Mouse (Mus musculus) forebrain, embryonic 15.5 days (tissue): ENCODE results near the gene Ptger4. TPM values are rescaled to one million over a fixed set of nuclear protein-coding genes. Genes with fewer than 3 reads are reported as not detected.
"Not testable (repeated sequence)": the region's sequence is repeated elsewhere in the genome, so short reads cannot be mapped to it uniquely, and the experiment has no call there.

Source experiments
- ATAC-seq: fragments of 200-750 bp; cut with Nextera tagmentation; replicated peaks from 2 replicates; pipeline ENCODE4 v1.8.0; 2017; ENCODE audit warnings: mild to moderate bottlenecking, moderate TSS enrichment, moderate library complexity
- H3K27ac ChIP-seq: fragments of 300-500 bp; sonication (generic); replicated peaks from 2 replicates; pipeline ENCODE4 v1.5.1; 2015; ENCODE audit warnings: mild to moderate bottlenecking, inconsistent platforms
- H3K27me3 ChIP-seq: fragments of 300-500 bp; sonication (generic); 2 replicates; pipeline ENCODE4 v1.6.1; 2015; ENCODE audit warnings: inconsistent platforms
- H3K36me3 ChIP-seq: fragments of 300-500 bp; sonication (generic); 2 replicates; pipeline ENCODE4 v1.6.1; 2015; ENCODE audit warnings: mild to moderate bottlenecking, inconsistent platforms
- H3K4me1 ChIP-seq: fragments of 300-500 bp; sonication (generic); 2 replicates; pipeline ENCODE4 v1.6.1; 2015; ENCODE audit warnings: inconsistent platforms
- H3K4me2 ChIP-seq: fragments of 300-500 bp; sonication (generic); replicated peaks from 2 replicates; pipeline ENCODE4 v1.6.1; 2015; ENCODE audit warnings: mild to moderate bottlenecking, inconsistent platforms
- H3K4me3 ChIP-seq: fragments of 300-500 bp; sonication (generic); 2 replicates; pipeline ENCODE4 v1.5.1; 2015; ENCODE audit warnings: mild to moderate bottlenecking, inconsistent platforms
- H3K9ac ChIP-seq: fragments of 300-500 bp; sonication (generic); replicated peaks from 2 replicates; pipeline ENCODE4 v1.6.1; 2015; ENCODE audit warnings: mild to moderate bottlenecking, inconsistent platforms
- H3K9me3 ChIP-seq: fragments of 300-500 bp; sonication (generic); 2 replicates; pipeline ENCODE4 v1.6.1; 2016; ENCODE audit warnings: inconsistent platforms
- WGBS: fragments of 180-500 bp; shearing (Covaris S2); methylation state at CpG from one replicate; pipeline ENCODE4 v1.1.7; 2015; ENCODE audit warnings: mixed read lengths; 5-methylcytosine and 5-hydroxymethylcytosine counted together
- polyA plus RNA-seq: library from polyadenylated mRNA; unstranded; fragments of >200 nt; fragmentation: Nextera tagmentation; extraction: Ambion mirVana; gene quantifications from 2 replicates; pipeline ENCODE4 v1.2.1, GENCODE M21; 2015

Ptger4 gene
- polyA plus RNA-seq, 1 experiment from 2014 or later: 0.50 TPM

GRCm38 (mm10) chr15:5235527-5235926 is 8.5 kb downstream of the Ptger4 start:
- Histone ChIP-seq H3K27me3 (no peaks in the 10 kb centered on the region), H3K9ac (no peak overlapping the region), H3K4me1 (no peaks in the 10 kb centered on the region), H3K27ac (no peak overlapping the region), H3K36me3 (no peaks in the 10 kb centered on the region), H3K4me2 (no peak overlapping the region), H3K4me3 (no peak overlapping the region), H3K9me3 (no peaks in the 10 kb centered on the region)
- ATAC-seq: peak; percentile 47; the same call in 1 of the 2 replicates
- 41% methylated on average over 8 of the region's 8 CpGs for WGBS

- Histone ChIP-seq H3K9ac (no peak overlapping the region), H3K27ac (no peak overlapping the region), H3K27me3 (no peaks in the 10 kb centered on the region), H3K36me3 (no peaks in the 10 kb centered on the region), H3K4me3 (no peak overlapping the region), H3K9me3 (no peaks in the 10 kb centered on the region), H3K4me1 (no peaks in the 10 kb centered on the region), H3K4me2 (no peak overlapping the region)
- no peak for ATAC-seq
- 90% methylated on average over 16 of the region's 16 CpGs for WGBS
Observed at GRCm38 (mm10) chr15:5234659-5235058, 9.3 kb downstream of the Ptger4 start.

- not testable (repeated sequence) for H3K27ac ChIP-seq, H3K27me3 ChIP-seq, H3K4me3 ChIP-seq, H3K4me2 ChIP-seq, H3K4me1 ChIP-seq, H3K9me3 ChIP-seq, H3K36me3 ChIP-seq, H3K9ac ChIP-seq, ATAC-seq
- WGBS: 88% methylated on average over 10 of the region's 10 CpGs
Observed at GRCm38 (mm10) chr15:5230746-5231145, 13.2 kb downstream of the Ptger4 start.

GRCm38 (mm10) chr15:5220491-5220890 is 23.5 kb downstream of the Ptger4 start:
- H3K9ac ChIP-seq: no peak overlapping the region
- H3K27ac ChIP-seq: no peak overlapping the region
- no peaks in the 10 kb centered on the region for H3K9me3 ChIP-seq
- ATAC-seq: no peak
- no peak overlapping the region for H3K4me2 ChIP-seq
- H3K27me3 ChIP-seq: no peaks in the 10 kb centered on the region
- H3K4me3 ChIP-seq: no peak overlapping the region
- 93% methylated on average over 6 of the region's 6 CpGs for WGBS
- H3K36me3 ChIP-seq: 0 out of 2 replicates have a peak, but pooled peaks cover 7% of the 10 kb centered on the region
- no peaks in the 10 kb centered on the region for H3K4me1 ChIP-seq

- WGBS: 97% methylated on average over 3 of the region's 3 CpGs
- no peaks in the 10 kb centered on the region for H3K4me1 ChIP-seq
- ATAC-seq: no peak
Observed at GRCm38 (mm10) chr15:5209116-5209515, 34.9 kb downstream of the Ptger4 start.

GRCm38 (mm10) chr15:5205222-5205621 is 38.8 kb downstream of the Ptger4 start:
- 95% methylated on average over 9 of the region's 9 CpGs for WGBS
- peaks cover 4% of the 10 kb centered on the region; the same call in 1 of the 2 replicates for H3K36me3 ChIP-seq
- ATAC-seq: no peak
- no peak overlapping the region for H3K9ac ChIP-seq
- no peak overlapping the region for H3K4me3 ChIP-seq
- no peaks in the 10 kb centered on the region for H3K9me3 ChIP-seq
- no peak overlapping the region for H3K27ac ChIP-seq
- no peak overlapping the region for H3K4me2 ChIP-seq
- no peaks in the 10 kb centered on the region for H3K4me1 ChIP-seq
- H3K27me3 ChIP-seq: no peaks in the 10 kb centered on the region

More at GRCm38 (mm10) chr15:5209116-5209515, 34.9 kb downstream of the Ptger4 start:
- Histone ChIP-seq H3K4me2 (no peak overlapping the region), H3K27ac (no peak overlapping the region), H3K9me3 (no peaks in the 10 kb centered on the region), H3K36me3 (peaks cover 18% of the 10 kb centered on the region; the same call in 1 of the 2 replicates), H3K27me3 (no peaks in the 10 kb centered on the region), H3K4me3 (no peak overlapping the region), H3K9ac (no peak overlapping the region)

GRCm38 (mm10) chr15:5196691-5197090 is 47.3 kb downstream of the Ptger4 start:
- 78% methylated on average over 4 of the region's 4 CpGs for WGBS
- Histone ChIP-seq H3K9ac (no peak overlapping the region), H3K4me1 (no peaks in the 10 kb centered on the region), H3K4me3 (no peak overlapping the region), H3K4me2 (no peak overlapping the region), H3K27ac (no peak overlapping the region), H3K27me3 (no peaks in the 10 kb centered on the region), H3K36me3 (peaks cover 2% of the 10 kb centered on the region; the same call in 1 of the 2 replicates), H3K9me3 (no peaks in the 10 kb centered on the region)
- ATAC-seq: no peak

GRCm38 (mm10) chr15:5195987-5196514 is 47.9 kb downstream of the Ptger4 start:
- H3K27ac ChIP-seq: no peak overlapping the region
- H3K27me3 ChIP-seq: no peaks in the 10 kb centered on the region
- no peaks in the 10 kb centered on the region for H3K4me1 ChIP-seq
- peaks cover 4% of the 10 kb centered on the region; the same call in 1 of the 2 replicates for H3K36me3 ChIP-seq
- WGBS: 62% methylated on average over 4 of the region's 4 CpGs
- no peak for ATAC-seq
- H3K9me3 ChIP-seq: no peaks in the 10 kb centered on the region
- no peak overlapping the region for H3K4me3 ChIP-seq
- no peak overlapping the region for H3K4me2 ChIP-seq
- H3K9ac ChIP-seq: no peak overlapping the region

- WGBS: 89% methylated on average over 9 of the region's 9 CpGs
- peaks cover 15% of the 10 kb centered on the region for H3K36me3 ChIP-seq
- no peak overlapping the region for H3K27ac ChIP-seq
- H3K4me1 ChIP-seq: no peaks in the 10 kb centered on the region
- no peak overlapping the region for H3K9ac ChIP-seq
- no peak overlapping the region for H3K4me3 ChIP-seq
- ATAC-seq: no peak
- no peak overlapping the region for H3K4me2 ChIP-seq
- no peaks in the 10 kb centered on the region for H3K9me3 ChIP-seq
- H3K27me3 ChIP-seq: no peaks in the 10 kb centered on the region
Observed at GRCm38 (mm10) chr15:5194931-5195330, 49.1 kb downstream of the Ptger4 start.

- Histone ChIP-seq H3K4me3 (no peak overlapping the region), H3K9ac (no peak overlapping the region), H3K27ac (no peak overlapping the region), H3K36me3 (peaks cover 16% of the 10 kb centered on the region), H3K4me2 (no peak overlapping the region), H3K9me3 (no peaks in the 10 kb centered on the region), H3K4me1 (no peaks in the 10 kb centered on the region), H3K27me3 (no peaks in the 10 kb centered on the region)
- no peak for ATAC-seq
- whole genome bisulfite sequencing: 94% methylated on average over 6 of the region's 6 CpGs
Observed at GRCm38 (mm10) chr15:5194446-5194845, 49.5 kb downstream of the Ptger4 start.

- 84% methylated on average over 3 of the region's 3 CpGs for WGBS
- H3K4me3 ChIP-seq: no peak overlapping the region
- H3K4me1 ChIP-seq: no peaks in the 10 kb centered on the region
- no peak overlapping the region for H3K4me2 ChIP-seq
- no peaks in the 10 kb centered on the region for H3K27me3 ChIP-seq
- H3K27ac ChIP-seq: no peak overlapping the region
- H3K9me3 ChIP-seq: no peaks in the 10 kb centered on the region
- no peak overlapping the region for H3K9ac ChIP-seq
- peaks cover 16% of the 10 kb centered on the region for H3K36me3 ChIP-seq
- no peak; the same call in 1 of the 2 replicates for ATAC-seq
Observed at GRCm38 (mm10) chr15:5193833-5194232, 50.2 kb downstream of the Ptger4 start.

GRCm38 (mm10) chr15:5189504-5190093 is 54.4 kb downstream of the Ptger4 start:
- Histone ChIP-seq H3K4me2 (no peak overlapping the region), H3K27me3 (no peaks in the 10 kb centered on the region), H3K9me3 (no peaks in the 10 kb centered on the region), H3K36me3 (peaks cover 16% of the 10 kb centered on the region), H3K4me3 (no peak overlapping the region), H3K27ac (no peak overlapping the region), H3K9ac (no peak overlapping the region), H3K4me1 (peaks cover 12% of the 10 kb centered on the region)
- no peak for ATAC-seq
- 73% methylated on average over 10 of the region's 10 CpGs for WGBS

- no peak for ATAC-seq
- H3K4me3 ChIP-seq: no peak overlapping the region
- no peak overlapping the region for H3K27ac ChIP-seq
- no peak overlapping the region for H3K9ac ChIP-seq
- peaks cover 16% of the 10 kb centered on the region for H3K36me3 ChIP-seq
- 89% methylated on average over 1 of the region's 1 CpGs for WGBS
- peaks cover 17% of the 10 kb centered on the region for H3K4me1 ChIP-seq
- no peak overlapping the region for H3K4me2 ChIP-seq
- no peaks in the 10 kb centered on the region for H3K27me3 ChIP-seq
- no peaks in the 10 kb centered on the region for H3K9me3 ChIP-seq
Observed at GRCm38 (mm10) chr15:5188029-5188428, 56.0 kb downstream of the Ptger4 start.
